ENCODE assay signal across 16 mouse cellular contexts in the genomic region with DNA sequence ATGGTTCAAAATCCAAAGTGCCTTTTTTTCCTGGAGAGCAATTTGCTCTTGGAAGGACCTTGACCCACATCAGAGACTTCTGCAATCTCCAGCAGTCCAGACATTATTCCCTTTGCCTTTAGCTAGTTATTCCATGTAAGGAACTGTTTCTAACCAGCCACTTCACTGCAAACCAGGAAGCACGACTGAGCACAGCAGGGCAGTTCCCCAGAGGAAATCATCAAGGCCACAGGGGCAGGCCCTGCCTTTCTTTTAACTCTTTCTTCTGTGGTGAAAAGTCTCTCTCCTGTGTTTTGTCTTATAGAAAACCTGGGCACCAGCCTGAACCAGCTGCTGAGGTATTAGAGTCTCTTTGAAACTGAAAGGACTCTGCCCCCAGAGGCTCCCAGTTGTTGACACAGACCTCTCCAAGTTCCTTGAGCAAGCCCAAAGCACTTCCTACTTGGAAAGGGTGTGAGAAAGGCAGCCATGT. TPM values are rescaled to one million over a fixed set of nuclear protein-coding genes. Genes with fewer than 3 reads are reported as not detected.
DNase-seq lines count a peak whose midpoint lies in the region; ATAC-seq and TF ChIP-seq lines count a peak whose summit lies in the region.
"Had no signal": no experiment of that assay in that cellular context is flagged by ENCODE, and none has a peak within 500 bp of the region (broad histone marks: within the 10 kb centered on the region; RNA-seq: fewer than 3 reads in every experiment).

No protein-coding gene starts in this region.

- H3K4me1 ChIP-seq in liver, embryonic 15.5 days (replicated peaks): peaks cover 4% of the 10 kb centered on the region; the same call in 1 of the 2 replicates
- 0 out of 2 replicates have a peak, but pooled peaks cover 2% of the 10 kb centered on the region for H3K4me1 ChIP-seq in liver, embryonic 11.5 days (replicated peaks; ENCODE audit: control insufficient read depth, insufficient read depth, low read length)
- no peaks in the 10 kb centered on the region for H3K4me1 ChIP-seq in embryonic facial prominence, embryonic 14.5 days (ENCODE audit: control insufficient read depth, insufficient read depth, low read length)
- peaks cover 3% of the 10 kb centered on the region; the same call in 1 of the 2 replicates for H3K4me1 ChIP-seq in small intestine, adult 2 months (ENCODE audit: control insufficient read depth, insufficient read depth, insufficient read length, low read length)

- no peak for TF ChIP-seq POLR2A in small intestine, adult 2 months (IDR thresholded peaks at IDR 0.05; ENCODE audit: low read depth, low read length)

- H3K4me3 ChIP-seq in liver, embryonic 15.5 days (replicated peaks): no peak overlapping the region
- H3K4me3 ChIP-seq in liver, embryonic 11.5 days (ENCODE audit: low read depth, low read length): no peak overlapping the region
- H3K4me3 ChIP-seq in embryonic facial prominence, embryonic 14.5 days (ENCODE audit: low read depth, low read length): no peak overlapping the region
- no peak overlapping the region for H3K4me3 ChIP-seq in small intestine, adult 2 months (ENCODE audit: low read depth, low read length)
- H3K4me3 ChIP-seq: hindbrain, embryonic 15.5 days; neural tube, embryonic 13.5 days had no signal

- peaks cover 28% of the 10 kb centered on the region for H3K27me3 ChIP-seq in liver, embryonic 15.5 days
- H3K27me3 ChIP-seq in liver, embryonic 11.5 days (replicated peaks; ENCODE audit: control insufficient read depth, insufficient read depth, low read length): peaks cover 2% of the 10 kb centered on the region; the same call in 1 of the 2 replicates
- peaks cover 13% of the 10 kb centered on the region for H3K27me3 ChIP-seq in embryonic facial prominence, embryonic 14.5 days (replicated peaks; ENCODE audit: control insufficient read depth, insufficient read depth, low read length)
- H3K27me3 ChIP-seq in small intestine, adult 2 months (ENCODE audit: control insufficient read depth, insufficient read depth, low read length): no peaks in the 10 kb centered on the region
- H3K27me3 ChIP-seq: hindbrain, embryonic 15.5 days had no signal

- no peaks in the 10 kb centered on the region for H3K9me3 ChIP-seq in liver, embryonic 15.5 days (replicated peaks)
- no peaks in the 10 kb centered on the region for H3K9me3 ChIP-seq in liver, embryonic 11.5 days (ENCODE audit: control insufficient read depth, low read length)
- H3K9me3 ChIP-seq in embryonic facial prominence, embryonic 14.5 days (ENCODE audit: control insufficient read depth, low read length): no peaks in the 10 kb centered on the region
- H3K9me3 ChIP-seq: hindbrain, embryonic 15.5 days; neural tube, embryonic 13.5 days had no signal

- no peak overlapping the region for H3K27ac ChIP-seq in liver, embryonic 15.5 days (replicated peaks)
- no peak overlapping the region for H3K27ac ChIP-seq in liver, embryonic 11.5 days (ENCODE audit: low read depth, low read length)
- no peak overlapping the region for H3K27ac ChIP-seq in embryonic facial prominence, embryonic 14.5 days (replicated peaks; ENCODE audit: low read depth, low read length)
- peak overlapping the region; percentile 62 for H3K27ac ChIP-seq in small intestine, adult 2 months (ENCODE audit: insufficient read depth, low read depth, low read length)
- H3K27ac ChIP-seq: hindbrain, embryonic 15.5 days; neural tube, embryonic 13.5 days had no signal

- DNase-seq in adrenal gland, adult 2 months: peak; percentile 25
- DNase-seq in adrenal gland, adult 18-20 months (ENCODE audit: low spot score in 2 of 2): no peak
- no peak for DNase-seq in liver, embryonic 11.5 days (ENCODE audit: low spot score)
- DNase-seq in embryonic facial prominence, embryonic 14.5 days (ENCODE audit: low spot score): peak; percentile 14
- no peak for DNase-seq in right cerebral cortex, postnatal 14 days
- no peak for DNase-seq in B cell, adult 2 months
- DNase-seq: cerebellum, adult 9-10 months; left cerebral cortex, postnatal 4 days; right cerebral cortex, postnatal 25 days; thymus, adult 18-20 months had no signal

- WGBS in liver, embryonic 15.5 days (ENCODE audit: insufficient replicate concordance): 6% methylated on average over 1 of the region's 1 CpGs
- 0% methylated on average over 1 of the region's 1 CpGs for WGBS in liver, embryonic 11.5 days
- 0% methylated on average over 1 of the region's 1 CpGs for WGBS in embryonic facial prominence, embryonic 14.5 days
- WGBS in small intestine, adult 2 months: 0% methylated on average over 1 of the region's 1 CpGs

- no peak for ATAC-seq in liver, embryonic 15.5 days (ENCODE audit: insufficient read depth)
- ATAC-seq in liver, embryonic 11.5 days (replicated peaks; ENCODE audit: low FRiP score): no peak
- peak; percentile 22; the same call in 1 of the 2 replicates for ATAC-seq in embryonic facial prominence, embryonic 14.5 days (ENCODE audit: low read depth)

- no peaks in the 10 kb centered on the region for H3K36me3 ChIP-seq in liver, embryonic 15.5 days (replicated peaks)
- no peaks in the 10 kb centered on the region for H3K36me3 ChIP-seq in liver, embryonic 11.5 days (ENCODE audit: control insufficient read depth, insufficient read depth, low read length)
- no peaks in the 10 kb centered on the region for H3K36me3 ChIP-seq in embryonic facial prominence, embryonic 14.5 days (ENCODE audit: control insufficient read depth, insufficient read depth, low read length)
- H3K36me3 ChIP-seq in small intestine, adult 2 months (ENCODE audit: control insufficient read depth, insufficient read depth, low read length): no peaks in the 10 kb centered on the region
- H3K36me3 ChIP-seq: hindbrain, embryonic 15.5 days; neural tube, embryonic 13.5 days had no signal

- 0 out of 2 replicates have a peak overlapping the region, but pooled peaks have one; percentile 6 for H3K4me2 ChIP-seq in liver, embryonic 15.5 days
- H3K4me2 ChIP-seq in liver, embryonic 11.5 days: no peak overlapping the region
- no peak overlapping the region for H3K4me2 ChIP-seq in embryonic facial prominence, embryonic 14.5 days (ENCODE audit: low read depth, low read length)
- H3K4me2 ChIP-seq: hindbrain, embryonic 15.5 days; neural tube, embryonic 13.5 days had no signal

- no peak overlapping the region for H3K9ac ChIP-seq in liver, embryonic 15.5 days
- H3K9ac ChIP-seq in liver, embryonic 11.5 days (ENCODE audit: low read depth, low read length): no peak overlapping the region
- H3K9ac ChIP-seq in embryonic facial prominence, embryonic 14.5 days (ENCODE audit: low read depth, low read length): no peak overlapping the region
- H3K9ac ChIP-seq: hindbrain, embryonic 15.5 days; neural tube, embryonic 13.5 days had no signal

- TF ChIP-seq CTCF in small intestine, adult 2 months (IDR thresholded peaks at IDR 0.05; ENCODE audit: extremely low read depth, insufficient read length, insufficient replicate concordance, low read depth, low read length): no peak

RNA-seq across cellular contexts. Expression of a gene that starts 11.6 kb away (rescaled TPM):
- total RNA-seq in adrenal gland, adult 2 months (2021): under 1 TPM in 1 of 2 experiments, not detected in 1; 0.52 TPM
- polyA plus RNA-seq in adrenal gland, adult 2 months (2012; rRNA removed): 0.09 and 0.12 TPM in 2 replicates
- total RNA-seq in adrenal gland, adult 18-20 months (2021): not detected
- polyA plus RNA-seq in liver, embryonic 15.5 days (2015; fragmentation: Nextera tagmentation; extraction: Ambion mirVana): not detected in 2 replicates
- polyA plus RNA-seq in liver, embryonic 11.5 days (2014; fragmentation: Nextera tagmentation; extraction: Ambion mirVana): not detected in 2 replicates
- polyA plus RNA-seq in embryonic facial prominence, embryonic 14.5 days (2014; fragmentation: Nextera tagmentation; extraction: Ambion mirVana): 0.33 and 0.73 TPM in 2 replicates
- 0.09 TPM in 1 of 2 replicates, not detected in the other for polyA plus RNA-seq in small intestine, adult 2 months (2012; rRNA removed)
- total RNA-seq: adrenal gland, postnatal 36 days had no signal

RNA-seq across cellular contexts. Expression of a gene that starts 19.2 kb away (rescaled TPM):
- total RNA-seq in adrenal gland, adult 2 months (2021): 10 to 100 TPM; 32.4 to 32.6 TPM
- 3.2 and 4.5 TPM in 2 replicates for polyA plus RNA-seq in adrenal gland, adult 2 months (2012; rRNA removed)
- 10 to 100 TPM; 26.7 to 31.5 TPM for total RNA-seq in adrenal gland, adult 18-20 months (2021)
- polyA plus RNA-seq in liver, embryonic 15.5 days (2015; fragmentation: Nextera tagmentation; extraction: Ambion mirVana): 38.1 and 43.7 TPM in 2 replicates
- polyA plus RNA-seq in liver, embryonic 11.5 days (2014; fragmentation: Nextera tagmentation; extraction: Ambion mirVana): 76.0 and 82.7 TPM in 2 replicates
- polyA plus RNA-seq in embryonic facial prominence, embryonic 14.5 days (2014; fragmentation: Nextera tagmentation; extraction: Ambion mirVana): 52.9 and 53.7 TPM in 2 replicates
- polyA plus RNA-seq in small intestine, adult 2 months (2012; rRNA removed): 2.1 and 3.9 TPM in 2 replicates

RNA-seq across cellular contexts. Expression of a gene that starts 38.7 kb away (rescaled TPM):
- total RNA-seq in adrenal gland, adult 2 months (2021): 1 to 10 TPM; 1.5 to 4.1 TPM
- 12.2 and 14.5 TPM in 2 replicates for polyA plus RNA-seq in adrenal gland, adult 2 months (2012; rRNA removed)
- 1 to 10 TPM; 1.3 to 1.5 TPM for total RNA-seq in adrenal gland, adult 18-20 months (2021)
- 251 and 253 TPM in 2 replicates for polyA plus RNA-seq in liver, embryonic 15.5 days (2015; fragmentation: Nextera tagmentation; extraction: Ambion mirVana)
- polyA plus RNA-seq in liver, embryonic 11.5 days (2014; fragmentation: Nextera tagmentation; extraction: Ambion mirVana): 299 and 337 TPM in 2 replicates
- polyA plus RNA-seq in embryonic facial prominence, embryonic 14.5 days (2014; fragmentation: Nextera tagmentation; extraction: Ambion mirVana): 159 and 177 TPM in 2 replicates
- polyA plus RNA-seq in small intestine, adult 2 months (2012; rRNA removed): 23.9 and 52.2 TPM in 2 replicates

RNA-seq across cellular contexts. Expression of a gene that starts 57.5 kb away (rescaled TPM):
- total RNA-seq in adrenal gland, adult 2 months (2021): 1 to 10 TPM; 1.4 to 2.2 TPM
- 1.9 and 2.0 TPM in 2 replicates for polyA plus RNA-seq in adrenal gland, adult 2 months (2012; rRNA removed)
- total RNA-seq in adrenal gland, adult 18-20 months (2021): 1 to 10 TPM in 1 of 2 experiments, not detected in 1; 1.5 TPM
- polyA plus RNA-seq in liver, embryonic 15.5 days (2015; fragmentation: Nextera tagmentation; extraction: Ambion mirVana): 1.1 and 1.2 TPM in 2 replicates
- 0.48 and 0.75 TPM in 2 replicates for polyA plus RNA-seq in liver, embryonic 11.5 days (2014; fragmentation: Nextera tagmentation; extraction: Ambion mirVana)
- polyA plus RNA-seq in embryonic facial prominence, embryonic 14.5 days (2014; fragmentation: Nextera tagmentation; extraction: Ambion mirVana): 2.0 and 2.8 TPM in 2 replicates
- polyA plus RNA-seq in small intestine, adult 2 months (2012; rRNA removed): 0.29 and 0.41 TPM in 2 replicates
- total RNA-seq: layer of hippocampus, adult 18-20 months; left cerebral cortex, postnatal 4 days had no signal

RNA-seq across cellular contexts. Expression of a gene that starts 57.5 kb away (rescaled TPM):
- total RNA-seq in adrenal gland, adult 2 months (2021): 100 to 1,000 TPM; 670 to 728 TPM
- 1,175 and 1,314 TPM in 2 replicates for polyA plus RNA-seq in adrenal gland, adult 2 months (2012; rRNA removed)
- 100 to 1,000 TPM; 616 to 644 TPM for total RNA-seq in adrenal gland, adult 18-20 months (2021)
- 76.1 and 91.9 TPM in 2 replicates for polyA plus RNA-seq in liver, embryonic 15.5 days (2015; fragmentation: Nextera tagmentation; extraction: Ambion mirVana)
- 105 and 108 TPM in 2 replicates for polyA plus RNA-seq in liver, embryonic 11.5 days (2014; fragmentation: Nextera tagmentation; extraction: Ambion mirVana)
- polyA plus RNA-seq in embryonic facial prominence, embryonic 14.5 days (2014; fragmentation: Nextera tagmentation; extraction: Ambion mirVana): 458 and 477 TPM in 2 replicates
- 89.2 and 122 TPM in 2 replicates for polyA plus RNA-seq in small intestine, adult 2 months (2012; rRNA removed)

Comparison
In these comparisons a context has a peak if more than half of its experiments do, and no peak if none do; other contexts are left out.
1. DNase-seq: peak in adrenal gland, adult 2 months (single experiment) and embryonic facial prominence, embryonic 14.5 days (single experiment); none in adrenal gland, adult 18-20 months (0 of 2), liver, embryonic 11.5 days (single experiment), right cerebral cortex, postnatal 14 days (single experiment) and B cell, adult 2 months (0 of 2).